Mouse (Mus musculus) neutrophil, adult 83 days (primary cell): Measurements from ENCODE around the gene Defb45. TPM values are rescaled to one million over a fixed set of nuclear protein-coding genes. Genes with fewer than 3 reads are reported as not detected.

Experiments
- total RNA-seq, 2 experiments: library from RNA; stranded (reverse); gene quantifications; one replicate each; pipeline ENCODE4 v1.2.4; 2023

The Defb45 gene
- total RNA-seq = not detected

DNA sequence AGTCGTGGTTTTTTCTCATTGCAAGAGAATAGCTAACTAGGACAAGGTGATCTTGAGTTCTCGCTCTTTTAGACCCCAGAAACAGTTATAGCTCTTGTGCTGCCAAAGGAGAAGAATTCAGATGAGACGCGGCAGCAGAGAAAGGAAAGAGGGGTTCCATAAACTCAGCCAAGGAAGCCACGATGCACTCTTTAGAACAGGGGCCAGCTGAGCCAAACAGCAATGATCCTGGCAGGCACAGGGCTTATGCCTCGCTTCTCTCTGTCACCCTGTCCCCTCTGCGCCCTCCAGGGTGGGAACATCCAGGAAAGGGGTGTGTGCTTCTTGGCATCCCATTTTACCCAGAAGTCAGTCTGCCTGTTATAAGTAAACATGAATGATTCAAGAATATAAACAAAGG is at the start of gene Defb45:
Gene Defb45 (minus strand): TSS at position 101 of the 400 bp plus-strand sequence.

DNA sequence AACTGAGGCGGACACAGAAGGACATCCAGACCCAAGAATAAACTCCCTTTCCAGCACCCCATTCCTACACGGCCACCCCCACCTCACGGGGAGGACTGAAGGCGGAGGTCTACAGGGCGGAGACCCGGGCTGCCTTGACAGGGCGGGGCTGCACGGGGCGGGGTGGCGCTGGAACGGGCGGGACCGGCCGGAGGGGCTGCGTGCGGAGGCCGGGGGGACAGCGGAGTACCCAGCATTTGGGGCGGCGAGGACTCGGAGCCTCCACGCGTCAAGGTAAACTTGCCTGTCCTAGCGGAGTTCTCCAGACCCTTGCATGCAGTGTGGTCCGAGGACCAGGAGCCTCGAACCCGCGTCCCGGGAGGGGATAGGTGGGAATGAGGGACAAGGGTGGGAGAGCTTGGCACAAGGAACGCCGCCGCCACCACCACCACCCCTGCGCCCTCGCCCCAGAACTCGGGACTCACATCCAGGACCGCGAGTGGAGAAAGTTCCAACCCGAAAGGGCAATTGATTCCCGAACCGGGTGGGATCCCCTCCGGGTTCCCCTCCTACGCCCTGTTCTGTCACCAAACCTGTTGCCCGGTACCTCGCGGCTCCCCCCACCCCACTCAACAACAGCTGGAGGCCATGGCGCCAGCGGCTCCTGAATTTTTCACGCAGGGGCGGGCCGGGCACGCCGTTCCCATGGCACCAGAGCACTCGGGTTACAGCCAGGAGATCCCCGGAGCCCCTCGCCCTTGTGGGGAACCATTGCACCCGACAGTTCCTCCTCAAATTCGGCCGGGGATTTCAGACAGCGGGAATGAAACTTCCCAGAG is 27.8 kb upstream of the Defb45 start, which contains the start of gene Rem1:
Gene Rem1 (plus strand): TSS at position 178 of the 818 bp plus-strand sequence.

DNA sequence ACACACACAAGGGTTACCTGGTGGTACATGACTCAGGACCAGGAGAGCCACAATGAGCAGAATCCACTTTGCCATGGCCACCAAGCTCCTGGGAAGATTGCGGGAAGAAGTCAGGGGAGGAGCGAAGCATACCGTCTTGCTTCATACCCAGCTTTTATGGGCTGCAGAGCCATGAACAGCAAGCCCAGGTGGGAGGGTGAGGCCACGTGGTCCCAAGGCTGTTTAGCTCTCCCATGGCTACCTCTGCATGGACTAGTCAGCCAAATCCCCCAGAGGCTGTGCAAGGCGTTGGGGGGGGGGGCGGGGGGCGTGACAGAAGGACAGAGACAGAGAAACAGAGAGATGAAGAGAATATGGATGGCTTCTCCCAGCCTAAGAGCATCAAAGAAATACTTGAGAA is 23.8 kb upstream of the Defb45 start, which contains the start of gene Defb25:
Gene Defb25 (minus strand): TSS at position 101 of the 400 bp plus-strand sequence.

DNA sequence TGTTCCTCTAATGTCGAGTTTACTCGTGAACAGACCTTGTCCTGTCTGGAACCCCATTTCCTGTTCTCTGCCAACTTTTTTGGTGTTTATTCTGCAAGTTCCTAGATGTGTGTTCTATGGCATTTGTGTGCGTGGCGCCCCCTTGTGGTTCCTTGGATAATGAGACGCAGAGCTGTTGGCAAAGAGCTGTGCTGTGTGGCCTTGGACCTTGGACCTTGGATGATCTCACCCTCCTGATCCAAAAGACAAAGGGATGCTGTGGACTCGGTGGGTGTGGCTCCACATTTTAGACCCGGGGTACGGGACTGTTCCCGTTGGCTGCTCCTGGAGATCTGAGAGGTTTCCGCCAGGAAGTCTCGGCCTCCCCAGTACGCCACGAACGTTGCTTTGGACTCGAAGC is 4.9 kb upstream of the Defb45 start, which contains the start of gene Defb36:
Gene Defb36 (plus strand): TSS at position 271 of the 400 bp plus-strand sequence.

DNA sequence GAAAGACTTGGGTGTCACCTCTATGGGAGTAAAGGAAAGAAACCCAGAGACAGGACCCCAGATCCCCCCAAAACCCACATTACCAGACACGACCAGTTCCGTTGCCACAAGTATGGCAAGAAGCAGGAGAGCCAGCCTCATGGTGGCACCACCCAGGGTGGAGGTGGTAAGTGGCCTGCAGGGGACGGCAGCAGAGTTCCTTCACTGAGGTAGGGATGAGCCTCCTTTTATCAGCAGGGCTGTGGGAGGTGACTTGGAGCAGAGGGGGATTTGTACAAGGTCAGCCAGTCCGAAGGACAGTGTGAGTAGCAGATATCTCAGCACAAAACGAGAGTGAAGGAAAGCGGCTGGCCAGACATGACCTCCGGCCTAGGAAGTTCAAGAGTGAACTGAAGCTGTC is 19.1 kb downstream of the Defb45 start, which contains the start of gene Defb19:
Gene Defb19 (minus strand): TSS at position 206 of the 400 bp plus-strand sequence.

DNA sequence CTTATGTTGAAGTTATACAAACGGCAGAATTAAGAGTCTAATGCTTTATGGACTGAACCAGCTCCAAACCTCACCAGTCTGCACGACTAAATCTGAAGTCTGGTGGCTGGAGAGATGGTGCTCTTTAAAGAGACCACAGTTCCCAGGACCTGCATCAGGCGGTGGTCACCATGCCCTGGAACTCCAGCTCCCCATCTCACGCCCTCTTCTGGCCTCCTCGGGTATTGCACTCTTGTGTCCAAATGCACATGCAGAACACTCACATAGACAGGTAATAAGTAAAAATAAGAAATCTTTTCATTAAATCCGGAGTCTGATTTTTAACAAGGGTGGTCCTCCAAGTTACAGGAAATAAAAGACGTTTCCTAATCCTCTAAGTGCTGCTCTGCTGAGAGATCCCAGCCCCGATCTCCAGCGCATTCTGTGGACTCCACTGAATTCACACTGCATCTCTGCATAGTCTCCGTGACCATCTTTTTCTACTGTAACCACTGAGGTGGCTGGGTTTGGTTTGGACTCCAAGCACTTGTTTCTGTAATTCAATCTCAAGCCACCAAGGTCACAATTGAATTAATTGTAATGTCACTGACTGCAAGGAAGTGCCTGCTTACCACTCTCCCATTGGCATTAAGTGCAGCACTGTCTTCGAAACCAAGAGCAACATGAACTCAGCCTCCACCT is 26.9 kb downstream of the Defb45 start, which contains the start of gene Defb21:
Gene Defb21 (plus strand): TSS at position 631 of the 681 bp plus-strand sequence.

DNA sequence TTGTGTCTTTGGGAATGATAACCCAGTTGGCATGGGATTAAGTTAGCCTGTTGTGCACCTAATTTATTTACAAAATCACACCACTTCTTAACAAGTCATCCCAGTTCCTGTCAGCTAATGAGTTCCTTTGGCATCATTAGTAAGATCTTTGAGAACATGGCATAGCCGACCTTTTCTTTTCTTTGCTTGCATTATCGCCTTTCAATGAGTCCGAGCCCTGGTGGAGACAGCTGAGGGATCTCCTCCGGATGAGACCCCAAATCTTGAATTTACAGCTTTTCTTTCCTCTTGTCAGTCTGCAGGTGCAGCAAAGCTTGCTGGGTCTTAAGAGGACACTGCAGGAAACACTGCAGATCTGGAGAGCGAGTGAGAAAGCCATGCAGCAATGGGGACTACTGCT is 30.2 kb downstream of the Defb45 start, which contains the start of gene Gm17416:
Gene Gm17416 (plus strand): TSS at position 301 of the 400 bp plus-strand sequence.

Other genes with a start within 250 kb of the Defb45 start
- gene Nrsn2, start 222.8 kb downstream of the Defb45 start, total RNA-seq = not detected
- 1 to 10 TPM; 1.1 to 2.0 TPM for gene Sox12, start 201.3 kb downstream of the Defb45 start, total RNA-seq
- 1 to 10 TPM; 2.0 TPM for gene Zcchc3, start 184.4 kb downstream of the Defb45 start, total RNA-seq
- gene 6820408C15Rik, start 183.8 kb downstream of the Defb45 start, total RNA-seq = not detected
- gene Defb23, start 134.8 kb downstream of the Defb45 start, total RNA-seq = not detected
- not detected for gene Defb20, start 122.3 kb downstream of the Defb45 start, total RNA-seq
- gene Defb22, start 109.3 kb downstream of the Defb45 start, total RNA-seq = not detected
- gene Defb26, start 87.7 kb downstream of the Defb45 start, total RNA-seq = not detected
- not detected for gene Defb28, start 81.1 kb downstream of the Defb45 start, total RNA-seq
- not detected for gene Defb29, start 59.3 kb downstream of the Defb45 start, total RNA-seq
- gene Gm17416, start 30.1 kb downstream of the Defb45 start, total RNA-seq = not detected
- not detected for gene Defb21, start 26.7 kb downstream of the Defb45 start, total RNA-seq
- not detected for gene Defb19, start 19.1 kb downstream of the Defb45 start, total RNA-seq
- not detected for gene Defb36, start 4.9 kb upstream of the Defb45 start, total RNA-seq
- gene Defb25, start 23.7 kb upstream of the Defb45 start, total RNA-seq = not detected
- gene Rem1, start 27.6 kb upstream of the Defb45 start, total RNA-seq = 10 to 100 TPM in 1 of 2 experiments, 1 to 10 TPM in 1; 9.6 to 13.4 TPM
- gene H13, start 70.1 kb upstream of the Defb45 start, total RNA-seq = 100 to 1,000 TPM; 132 to 140 TPM
- 10 to 100 TPM; 12.2 to 18.7 TPM for gene Mcts2, start 87.6 kb upstream of the Defb45 start, total RNA-seq
- gene Id1, start 136.9 kb upstream of the Defb45 start, total RNA-seq = 10 to 100 TPM; 72.5 to 80.1 TPM
- gene Cox4i2, start 154.8 kb upstream of the Defb45 start, total RNA-seq = not detected
- gene Bcl2l1, start 232.3 kb upstream of the Defb45 start, total RNA-seq = 10 to 100 TPM; 23.5 to 26.7 TPM
- gene Tpx2, start 248.6 kb upstream of the Defb45 start, total RNA-seq = 10 to 100 TPM; 56.2 to 59.7 TPM